Mouse (Mus musculus) hindbrain, embryonic 14.5 days (tissue): ENCODE data around the gene Csrnp3. TPM values are rescaled to one million over a fixed set of nuclear protein-coding genes. Genes with fewer than 3 reads are reported as not detected.

Experiments
- ATAC-seq: fragments of 200-750 bp; cut with Nextera tagmentation; 2 replicates; pipeline ENCODE4 v1.8.0; 2017; ENCODE audit warnings: moderate number of reproducible peaks, mild to moderate bottlenecking, moderate TSS enrichment, moderate library complexity; ENCODE audit not compliant: low FRiP score
- DNase-seq: peaks from one replicate; pipeline ENCODE4 v3.0.0-alpha.2; 2015; ENCODE audit warnings: low spot score
- H3K27ac ChIP-seq: fragments of 300-500 bp; sonication (generic); 2 replicates; pipeline ENCODE4 v1.5.1; 2014; ENCODE audit warnings: mild to moderate bottlenecking, moderate library complexity
- H3K27me3 ChIP-seq: fragments of 300-500 bp; sonication (generic); 2 replicates; pipeline ENCODE4 v1.6.1; 2014; ENCODE audit warnings: mild to moderate bottlenecking, low read length, mixed read lengths; ENCODE audit not compliant: control insufficient read depth, insufficient read depth
- H3K36me3 ChIP-seq: fragments of 300-500 bp; sonication (generic); replicated peaks from 2 replicates; pipeline ENCODE4 v1.6.1; 2014; ENCODE audit not compliant: control insufficient read depth, insufficient read depth
- H3K4me1 ChIP-seq: fragments of 300-500 bp; sonication (generic); replicated peaks from 2 replicates; pipeline ENCODE4 v1.6.1; 2014; ENCODE audit warnings: antibody characterized with exemption, low read length, mixed read lengths; ENCODE audit not compliant: control insufficient read depth, insufficient read depth
- H3K4me2 ChIP-seq: fragments of 300-500 bp; sonication (generic); replicated peaks from 2 replicates; pipeline ENCODE4 v1.6.1; 2014; ENCODE audit warnings: mild to moderate bottlenecking, moderate library complexity
- H3K4me3 ChIP-seq: fragments of 300-500 bp; sonication (generic); replicated peaks from 2 replicates; pipeline ENCODE4 v1.5.1; 2014; ENCODE audit warnings: mild to moderate bottlenecking, low read length
- H3K9ac ChIP-seq: fragments of 300-500 bp; sonication (generic); 2 replicates; pipeline ENCODE4 v1.6.1; 2014
- H3K9me3 ChIP-seq: fragments of 300-500 bp; sonication (generic); 2 replicates; pipeline ENCODE4 v1.6.1; 2016; ENCODE audit warnings: low read length; ENCODE audit not compliant: control insufficient read depth
- WGBS: fragments of 180-500 bp; shearing (Covaris S2); extraction: QIAGEN DNeasy Blood & Tissue Kit; methylation state at CpG from one replicate; pipeline ENCODE4 v1.1.7; 2014; 5-methylcytosine and 5-hydroxymethylcytosine counted together
- polyA plus RNA-seq: library from polyadenylated mRNA; unstranded; fragments of >200 nt; fragmentation: Nextera tagmentation; extraction: Ambion mirVana; gene quantifications from 2 replicates; pipeline ENCODE4 v1.2.1, GENCODE M21; 2014

Csrnp3 gene
- polyA plus RNA-seq, 1 experiment from 2014 or later, result 56.0 TPM

DNA sequence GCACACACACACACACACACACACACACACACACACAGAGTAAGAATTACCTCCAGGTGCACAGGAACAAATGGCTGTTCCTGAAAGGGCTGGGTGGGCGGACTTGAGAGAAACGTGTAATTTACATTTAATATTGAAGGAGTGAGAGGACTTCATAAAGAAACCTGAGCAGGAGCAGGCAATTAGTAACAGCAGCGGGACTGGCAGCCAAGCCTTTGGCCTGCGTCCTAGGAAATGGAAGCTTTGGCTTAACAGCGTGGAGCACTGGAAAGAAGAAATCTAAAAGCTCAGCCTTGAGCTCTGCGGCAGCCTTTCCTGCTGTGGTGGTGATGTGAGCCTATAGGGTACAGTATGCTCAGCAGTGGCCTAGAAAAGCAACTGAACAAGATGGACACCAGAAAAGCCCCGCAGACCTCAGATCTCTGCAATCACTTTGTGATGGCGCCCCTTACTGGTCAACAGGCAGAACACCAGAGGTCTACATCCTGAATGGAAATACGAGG lies 196.4 kb downstream of the Csrnp3 start:
- Histone ChIP-seq H3K9ac (no peak overlapping the region), H3K27ac (peak overlapping the region; percentile 58), H3K4me1 (peaks cover 11% of the 10 kb centered on the region), H3K27me3 (no peaks in the 10 kb centered on the region), H3K4me3 (no peak overlapping the region), H3K4me2 (0 out of 2 replicates have a peak overlapping the region, but pooled peaks have one; percentile 2), H3K9me3 (no peaks in the 10 kb centered on the region), H3K36me3 (no peaks in the 10 kb centered on the region)
- 54% methylated on average over 9 of the region's 9 CpGs for WGBS
- DNase-seq (peak; percentile 81), ATAC-seq (peak; percentile 70; the same call in 1 of the 2 replicates)

- WGBS, result 18% methylated on average over 17 of the region's 17 CpGs
- Histone ChIP-seq H3K4me2 (peak overlapping the region; percentile 24), H3K4me1 (peaks cover 11% of the 10 kb centered on the region), H3K9me3 (no peaks in the 10 kb centered on the region), H3K36me3 (no peaks in the 10 kb centered on the region), H3K27me3 (no peaks in the 10 kb centered on the region), H3K27ac (peak overlapping the region; percentile 74), H3K4me3 (no peak overlapping the region), H3K9ac (peak overlapping the region; percentile 6; the same call in 1 of the 2 replicates)
- ATAC-seq, result peak; percentile 93
- peak; percentile 66 for DNase-seq
Observed at GRCm38 (mm10) chr2:66043441-66044404, 198.2 kb downstream of the Csrnp3 start.

DNA sequence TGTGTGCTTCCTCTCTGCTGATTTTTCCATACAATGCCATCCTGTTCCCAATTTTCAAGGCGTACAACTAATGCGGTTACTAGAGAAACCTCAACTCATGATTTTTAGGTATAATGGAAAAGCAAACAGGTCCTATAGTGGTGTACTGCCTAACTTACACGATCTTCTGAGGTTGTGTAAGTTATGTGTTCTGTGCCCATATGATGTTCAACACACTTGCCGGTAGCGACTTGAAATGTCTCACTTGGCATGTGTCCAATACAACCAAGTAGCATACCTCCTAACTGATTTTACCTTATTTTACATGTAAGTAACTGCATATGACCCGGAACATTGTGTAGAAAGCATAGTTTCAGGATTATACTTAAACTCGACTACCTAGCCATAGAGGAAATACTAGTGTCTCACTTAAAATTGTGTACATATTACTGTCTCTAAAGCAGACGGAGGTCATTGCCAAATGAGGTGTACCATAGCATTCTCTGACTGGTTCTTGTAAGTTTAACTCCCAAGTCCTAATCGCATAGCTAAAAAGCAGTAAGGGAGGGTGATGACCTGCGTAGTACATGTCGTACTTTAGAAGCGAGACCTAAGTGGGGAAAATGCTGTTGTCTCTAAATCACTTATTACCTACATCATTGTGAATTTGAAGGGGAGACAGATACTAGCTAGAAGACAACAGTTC lies 199.0 kb downstream of the Csrnp3 start:
- ATAC-seq (no peak), DNase-seq (no peak)
- H3K36me3 ChIP-seq, result no peaks in the 10 kb centered on the region
- H3K9me3 ChIP-seq, result no peaks in the 10 kb centered on the region
- H3K9ac ChIP-seq, result no peak overlapping the region
- peak overlapping the region; percentile 74 for H3K27ac ChIP-seq
- H3K4me1 ChIP-seq, result peaks cover 11% of the 10 kb centered on the region
- H3K4me2 ChIP-seq, result peak overlapping the region; percentile 24
- no peak overlapping the region for H3K4me3 ChIP-seq
- H3K27me3 ChIP-seq, result no peaks in the 10 kb centered on the region
- 76% methylated on average over 12 of the region's 12 CpGs for WGBS

- ATAC-seq, result no peak
- Histone ChIP-seq H3K4me3 (no peak overlapping the region), H3K9me3 (no peaks in the 10 kb centered on the region), H3K4me1 (no peaks in the 10 kb centered on the region), H3K36me3 (no peaks in the 10 kb centered on the region), H3K9ac (no peak overlapping the region), H3K4me2 (no peak overlapping the region), H3K27me3 (no peaks in the 10 kb centered on the region), H3K27ac (no peak overlapping the region)
- 93% methylated on average over 10 of the region's 10 CpGs for WGBS
- no peak for DNase-seq
Observed at GRCm38 (mm10) chr2:66063291-66063690, 217.7 kb downstream of the Csrnp3 start.

GRCm38 (mm10) chr2:66069454-66069853 lies 223.9 kb downstream of the Csrnp3 start:
- H3K27me3 ChIP-seq, result no peaks in the 10 kb centered on the region
- ATAC-seq (no peak), DNase-seq (no peak)
- no peaks in the 10 kb centered on the region for H3K36me3 ChIP-seq
- H3K9me3 ChIP-seq, result no peaks in the 10 kb centered on the region
- H3K4me3 ChIP-seq, result no peak overlapping the region
- no peaks in the 10 kb centered on the region for H3K4me1 ChIP-seq
- 30% methylated on average over 6 of the region's 6 CpGs for WGBS
- H3K9ac ChIP-seq, result no peak overlapping the region
- no peak overlapping the region for H3K4me2 ChIP-seq
- H3K27ac ChIP-seq, result no peak overlapping the region

GRCm38 (mm10) chr2:66080731-66081130 lies 235.2 kb downstream of the Csrnp3 start:
- H3K4me2 ChIP-seq, result no peak overlapping the region
- no peaks in the 10 kb centered on the region for H3K9me3 ChIP-seq
- H3K9ac ChIP-seq, result no peak overlapping the region
- DNase-seq, result no peak
- no peaks in the 10 kb centered on the region for H3K36me3 ChIP-seq
- ATAC-seq, result no peak
- no peaks in the 10 kb centered on the region for H3K27me3 ChIP-seq
- H3K4me1 ChIP-seq, result no peaks in the 10 kb centered on the region
- 100% methylated on average over 2 of the region's 2 CpGs for WGBS
- H3K4me3 ChIP-seq, result no peak overlapping the region
- H3K27ac ChIP-seq, result no peak overlapping the region

Other genes starting within 250 kb of the Csrnp3 start
- gene Scn2a, start 225.0 kb upstream of the Csrnp3 start, polyA plus RNA-seq, result 60.6 and 64.0 TPM in 2 replicates